Mouse (Mus musculus): ENCODE data around the gene B3gnt3. TPM values are rescaled to one million over a fixed set of nuclear protein-coding genes. Genes with fewer than 3 reads are reported as not detected.

The B3gnt3 gene
- polyA plus RNA-seq, 1 experiment from 2014 or later: 0.10 TPM

DNA sequence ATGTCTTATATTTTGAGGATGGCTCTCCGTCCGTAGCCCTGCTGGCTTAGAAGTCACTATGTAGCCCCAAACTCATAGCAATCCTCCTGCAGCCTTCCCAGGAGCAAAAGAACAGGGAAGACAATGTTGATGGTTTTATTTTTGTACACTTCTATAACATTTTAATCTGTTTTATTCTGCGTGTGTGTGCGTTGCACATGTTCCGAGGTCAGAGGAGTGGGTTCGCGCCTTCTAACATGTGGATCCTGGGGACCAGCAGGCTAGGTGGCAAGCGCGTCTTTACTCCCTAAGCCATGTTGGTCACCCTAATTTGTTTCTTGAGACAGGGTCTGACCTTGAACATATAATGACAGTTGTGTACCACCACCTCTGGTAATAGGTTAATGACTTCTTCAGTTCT, 24.8 kb downstream of the B3gnt3 start:
- H3K9ac ChIP-seq (ENCODE audit: low read length): no peak overlapping the region; the same call in 1 of the 2 replicates
- H3K9me3 ChIP-seq (replicated peaks; ENCODE audit: control insufficient read depth, low read length): no peaks in the 10 kb centered on the region
- WGBS: 53% methylated on average over 9 of the region's 9 CpGs
- DNase-seq (ENCODE audit: low spot score): no peak
- H3K27ac ChIP-seq (ENCODE audit: low read depth, low read length): no peak overlapping the region
- no peak for ATAC-seq
- H3K4me2 ChIP-seq (ENCODE audit: low read length): peak overlapping the region; percentile 89
- H3K4me1 ChIP-seq (ENCODE audit: control insufficient read depth, insufficient read depth, low read length): peaks cover 3% of the 10 kb centered on the region; the same call in 1 of the 2 replicates
- H3K4me3 ChIP-seq (ENCODE audit: low read depth, low read length): peak overlapping the region; percentile 67
- H3K27me3 ChIP-seq (replicated peaks; ENCODE audit: control insufficient read depth, insufficient read depth, low read length): peaks cover 53% of the 10 kb centered on the region
- H3K36me3 ChIP-seq (ENCODE audit: control insufficient read depth, insufficient read depth, low read length): no peaks in the 10 kb centered on the region

DNA sequence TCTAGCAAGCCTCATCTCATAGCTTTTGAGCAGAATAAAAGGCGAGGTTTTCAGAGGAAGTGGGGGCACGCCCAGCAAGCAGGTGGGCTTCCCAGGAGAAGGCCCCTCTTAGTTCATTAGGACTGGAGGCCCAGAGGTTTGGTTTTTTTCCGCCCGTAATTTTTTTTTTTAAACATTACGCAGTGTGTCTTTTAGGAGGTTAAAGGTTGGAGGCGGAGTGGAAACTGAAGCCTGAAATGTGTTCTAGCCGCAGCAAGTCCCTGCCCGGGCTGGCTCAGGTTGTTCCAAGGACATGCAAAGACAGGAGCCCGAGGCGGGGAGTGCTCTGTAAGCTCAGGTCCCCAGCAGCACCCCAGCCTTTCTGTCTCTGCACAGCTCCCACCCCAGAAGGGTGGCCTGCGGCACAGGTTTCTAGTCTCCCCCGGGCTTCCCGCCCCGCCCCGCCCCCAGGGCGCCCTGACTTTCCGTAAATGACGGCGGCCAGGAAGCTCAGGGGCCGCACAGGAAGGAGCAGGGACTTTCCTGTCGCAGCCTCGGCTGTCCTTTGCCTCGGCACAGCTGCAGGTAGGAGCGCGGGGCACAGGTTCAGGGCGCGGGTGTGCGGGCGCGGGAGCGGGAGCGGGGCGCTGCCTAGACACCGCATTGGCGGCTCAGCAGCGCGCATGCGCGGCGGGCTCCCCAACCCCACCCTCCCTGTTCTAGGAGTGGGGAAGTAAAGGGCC, 25.4 kb downstream of the B3gnt3 start, which contains the start of gene Jak3:
TSS of gene Jak3 (plus strand) at position 277 of the 722 bp plus-strand sequence.
- Histone ChIP-seq H3K27me3 (replicated peaks; ENCODE audit: control insufficient read depth, insufficient read depth, low read length) (peaks cover 47% of the 10 kb centered on the region), H3K9me3 (replicated peaks; ENCODE audit: control insufficient read depth, low read length) (no peaks in the 10 kb centered on the region), H3K4me1 (ENCODE audit: control insufficient read depth, insufficient read depth, low read length) (peaks cover 3% of the 10 kb centered on the region; the same call in 1 of the 2 replicates), H3K27ac (ENCODE audit: low read depth, low read length) (no peak within 1 kb of the TSS), H3K9ac (ENCODE audit: low read length) (peak within 1 kb of the TSS; percentile 82), H3K36me3 (ENCODE audit: control insufficient read depth, insufficient read depth, low read length) (no peaks in the 10 kb centered on the region), H3K4me3 (ENCODE audit: low read depth, low read length) (peak within 1 kb of the TSS; percentile 67), H3K4me2 (ENCODE audit: low read length) (peak within 1 kb of the TSS; percentile 89)
- ATAC-seq: peak; percentile 70
- WGBS: 2% methylated on average over 37 of the region's 40 CpGs
- DNase-seq (ENCODE audit: low spot score): peak; percentile 79

GRCm38 (mm10) chr8:71675456-71676019, 26.1 kb downstream of the B3gnt3 start:
- WGBS: 28% methylated on average over 9 of the region's 9 CpGs
- H3K27ac ChIP-seq (ENCODE audit: low read depth, low read length): no peak overlapping the region
- H3K27me3 ChIP-seq (replicated peaks; ENCODE audit: control insufficient read depth, insufficient read depth, low read length): peaks cover 40% of the 10 kb centered on the region

GRCm38 (mm10) chr8:71674071-71674470, 27.5 kb downstream of the B3gnt3 start:
- Histone ChIP-seq H3K9ac (ENCODE audit: low read length) (no peak overlapping the region), H3K27ac (ENCODE audit: low read depth, low read length) (no peak overlapping the region), H3K27me3 (replicated peaks; ENCODE audit: control insufficient read depth, insufficient read depth, low read length) (peaks cover 29% of the 10 kb centered on the region), H3K4me2 (ENCODE audit: low read length) (no peak overlapping the region), H3K4me3 (ENCODE audit: low read depth, low read length) (no peak overlapping the region), H3K4me1 (ENCODE audit: control insufficient read depth, insufficient read depth, low read length) (peaks cover 9% of the 10 kb centered on the region), H3K36me3 (ENCODE audit: control insufficient read depth, insufficient read depth, low read length) (no peaks in the 10 kb centered on the region), H3K9me3 (replicated peaks; ENCODE audit: control insufficient read depth, low read length) (no peaks in the 10 kb centered on the region)
- 59% methylated on average over 2 of the region's 2 CpGs for WGBS
- ATAC-seq (no peak), DNase-seq (ENCODE audit: low spot score) (no peak)

More at GRCm38 (mm10) chr8:71675456-71676019, 26.1 kb downstream of the B3gnt3 start:
- DNase-seq (ENCODE audit: low spot score) (no peak), ATAC-seq (no peak)
- Histone ChIP-seq H3K36me3 (ENCODE audit: control insufficient read depth, insufficient read depth, low read length) (no peaks in the 10 kb centered on the region), H3K9me3 (replicated peaks; ENCODE audit: control insufficient read depth, low read length) (no peaks in the 10 kb centered on the region), H3K4me2 (ENCODE audit: low read length) (peak overlapping the region; percentile 89), H3K9ac (ENCODE audit: low read length) (peak overlapping the region; percentile 82; the same call in 1 of the 2 replicates), H3K4me3 (ENCODE audit: low read depth, low read length) (0 out of 2 replicates have a peak overlapping the region, but pooled peaks have one; percentile 67), H3K4me1 (ENCODE audit: control insufficient read depth, insufficient read depth, low read length) (peaks cover 3% of the 10 kb centered on the region; the same call in 1 of the 2 replicates)

GRCm38 (mm10) chr8:71672168-71672735, 29.3 kb downstream of the B3gnt3 start:
- peaks cover 19% of the 10 kb centered on the region for H3K27me3 ChIP-seq (replicated peaks; ENCODE audit: control insufficient read depth, insufficient read depth, low read length)
- H3K27ac ChIP-seq (ENCODE audit: low read depth, low read length): peak overlapping the region; percentile 86
- peak overlapping the region; percentile 80 for H3K4me3 ChIP-seq (ENCODE audit: low read depth, low read length)
- no peaks in the 10 kb centered on the region for H3K36me3 ChIP-seq (ENCODE audit: control insufficient read depth, insufficient read depth, low read length)
- DNase-seq (ENCODE audit: low spot score) (no peak), ATAC-seq (no peak)
- H3K4me2 ChIP-seq (ENCODE audit: low read length): peak overlapping the region; percentile 86
- no peaks in the 10 kb centered on the region for H3K9me3 ChIP-seq (replicated peaks; ENCODE audit: control insufficient read depth, low read length)
- 65% methylated on average over 6 of the region's 6 CpGs for WGBS
- H3K4me1 ChIP-seq (ENCODE audit: control insufficient read depth, insufficient read depth, low read length): peaks cover 18% of the 10 kb centered on the region
- H3K9ac ChIP-seq (ENCODE audit: low read length): peak overlapping the region; percentile 79; the same call in 1 of the 2 replicates

DNA sequence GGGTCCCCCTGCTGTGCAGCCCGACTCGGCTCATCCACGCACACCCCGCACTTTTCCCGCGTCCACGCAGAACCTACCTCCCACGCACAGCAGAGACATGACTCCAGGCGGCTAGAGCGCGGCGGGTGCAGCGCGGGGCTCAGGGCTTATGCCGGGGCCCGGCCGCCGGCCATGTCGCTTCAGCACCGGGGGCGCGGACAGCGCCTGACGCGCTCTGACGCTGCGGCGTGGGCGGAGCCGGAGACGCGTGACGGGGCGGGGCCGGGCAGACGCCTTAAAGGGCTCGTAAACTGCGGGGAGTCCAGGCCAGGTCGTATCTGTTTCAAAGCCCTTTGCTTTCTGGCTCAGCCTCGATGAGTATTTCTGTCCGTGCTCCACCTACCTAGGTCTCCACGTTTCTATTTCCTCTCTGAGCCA, 30.0 kb downstream of the B3gnt3 start, which contains the start of gene Unc13a:
TSS of gene Unc13a (minus strand) at position 209 of the 417 bp plus-strand sequence.
- H3K27me3 ChIP-seq (replicated peaks; ENCODE audit: control insufficient read depth, insufficient read depth, low read length): peaks cover 13% of the 10 kb centered on the region
- WGBS: under 1% methylated on average over 35 of the region's 42 CpGs
- DNase-seq (ENCODE audit: low spot score) (peak; percentile 92), ATAC-seq (peak; percentile 71)
- peak within 1 kb of the TSS; percentile 80 for H3K4me3 ChIP-seq (ENCODE audit: low read depth, low read length)
- peak within 1 kb of the TSS; percentile 79 for H3K9ac ChIP-seq (ENCODE audit: low read length)
- H3K4me1 ChIP-seq (ENCODE audit: control insufficient read depth, insufficient read depth, low read length): peaks cover 24% of the 10 kb centered on the region
- H3K27ac ChIP-seq (ENCODE audit: low read depth, low read length): peak within 1 kb of the TSS; percentile 86
- peak within 1 kb of the TSS; percentile 86 for H3K4me2 ChIP-seq (ENCODE audit: low read length)
- H3K36me3 ChIP-seq (ENCODE audit: control insufficient read depth, insufficient read depth, low read length): no peaks in the 10 kb centered on the region
- H3K9me3 ChIP-seq (replicated peaks; ENCODE audit: control insufficient read depth, low read length): no peaks in the 10 kb centered on the region

GRCm38 (mm10) chr8:71670621-71671548, 30.7 kb downstream of the B3gnt3 start:
- DNase-seq (ENCODE audit: low spot score) (peak; percentile 93), ATAC-seq (peak; percentile 70)
- under 1% methylated on average over 52 of the region's 64 CpGs for WGBS
- Histone ChIP-seq H3K36me3 (ENCODE audit: control insufficient read depth, insufficient read depth, low read length) (no peaks in the 10 kb centered on the region), H3K27ac (ENCODE audit: low read depth, low read length) (peak overlapping the region; percentile 86), H3K9ac (ENCODE audit: low read length) (peak overlapping the region; percentile 79), H3K9me3 (replicated peaks; ENCODE audit: control insufficient read depth, low read length) (no peaks in the 10 kb centered on the region), H3K4me1 (ENCODE audit: control insufficient read depth, insufficient read depth, low read length) (peaks cover 26% of the 10 kb centered on the region), H3K4me2 (ENCODE audit: low read length) (peak overlapping the region; percentile 86), H3K4me3 (ENCODE audit: low read depth, low read length) (peak overlapping the region; percentile 80), H3K27me3 (replicated peaks; ENCODE audit: control insufficient read depth, insufficient read depth, low read length) (peaks cover 12% of the 10 kb centered on the region)

DNA sequence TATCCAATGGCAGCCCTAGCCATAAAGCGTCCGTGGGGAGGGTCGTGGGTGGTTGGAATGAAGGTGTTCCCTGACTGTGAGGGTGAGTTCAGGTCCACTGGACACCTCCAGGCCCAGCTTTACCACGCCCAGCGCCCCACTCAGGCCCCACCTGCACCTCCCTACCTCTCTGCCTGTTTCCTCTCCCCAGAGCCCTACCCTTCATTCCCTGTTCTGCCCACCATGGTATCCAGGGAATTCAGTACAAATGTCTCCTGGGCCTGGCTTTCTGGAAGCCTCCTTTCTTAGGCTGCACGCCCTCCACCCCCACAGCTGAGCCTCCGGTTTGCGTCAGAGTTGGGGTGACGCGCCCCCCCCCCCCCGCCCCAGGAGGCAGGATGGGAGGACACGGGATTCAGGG, 31.4 kb downstream of the B3gnt3 start:
- H3K27me3 ChIP-seq (replicated peaks; ENCODE audit: control insufficient read depth, insufficient read depth, low read length): peaks cover 12% of the 10 kb centered on the region
- H3K9ac ChIP-seq (ENCODE audit: low read length): peak overlapping the region; percentile 79
- no peak for DNase-seq (ENCODE audit: low spot score)
- ATAC-seq: peak; percentile 18
- peak overlapping the region; percentile 77 for H3K27ac ChIP-seq (ENCODE audit: low read depth, low read length)
- peak overlapping the region; percentile 80 for H3K4me3 ChIP-seq (ENCODE audit: low read depth, low read length)
- H3K4me2 ChIP-seq (ENCODE audit: low read length): peak overlapping the region; percentile 86
- H3K4me1 ChIP-seq (ENCODE audit: control insufficient read depth, insufficient read depth, low read length): peaks cover 29% of the 10 kb centered on the region
- H3K9me3 ChIP-seq (replicated peaks; ENCODE audit: control insufficient read depth, low read length): no peaks in the 10 kb centered on the region
- no peaks in the 10 kb centered on the region for H3K36me3 ChIP-seq (ENCODE audit: control insufficient read depth, insufficient read depth, low read length)
- WGBS: 12% methylated on average over 9 of the region's 12 CpGs

Data from forebrain, embryonic 14.5 days (tissue).